Mouse (Mus musculus) monocyte, adult 5-6 weeks (primary cell): ENCODE measurements at regions not wholly inside any gene's neighbourhood (a gene's known extent, or its start where the extent isn't known, plus 50 kb on each side); places are given as distances from the start of the nearest gene placed in this dataset.
"Not testable (repeated sequence)": the region's sequence is repeated elsewhere in the genome, so short reads cannot be mapped to it uniquely, and the experiment has no call there.

Source experiments
- ATAC-seq: fragments of 153-309, 156-312 bp; replicated peaks from 2 replicates; pipeline ENCODE4 v1.8.0; 2017; ENCODE audit warnings: mild to moderate bottlenecking; ENCODE audit not compliant: low TSS enrichment, insufficient number of reproducible peaks, severe bottlenecking, poor library complexity, low FRiP score

- no peak for ATAC-seq
Measured at GRCm38 (mm10) chr7:83433959-83434715, 150.6 kb upstream of the Tmc3 start.

GRCm38 (mm10) chr7:83438538-83439393 is 146.0 kb upstream of the Tmc3 start:
- ATAC-seq: no peak

- ATAC-seq: no peak
Measured at GRCm38 (mm10) chr7:83443596-83444278, 141.0 kb upstream of the Tmc3 start.

- ATAC-seq: no peak
Measured at GRCm38 (mm10) chr7:83444279-83444615, 140.5 kb upstream of the Tmc3 start.

- ATAC-seq: no peak
Measured at GRCm38 (mm10) chr7:83445181-83445926, 139.4 kb upstream of the Tmc3 start.

- no peak for ATAC-seq
Measured at GRCm38 (mm10) chr7:83450346-83450745, 134.4 kb upstream of the Tmc3 start.

- no peak for ATAC-seq
Measured at GRCm38 (mm10) chr7:83452309-83452708, 132.4 kb upstream of the Tmc3 start.

GRCm38 (mm10) chr7:83459520-83459919 is 125.2 kb upstream of the Tmc3 start:
- ATAC-seq: no peak

GRCm38 (mm10) chr7:83467006-83467405 is 117.7 kb upstream of the Tmc3 start:
- ATAC-seq: no peak

GRCm38 (mm10) chr7:83469856-83470255 is 114.9 kb upstream of the Tmc3 start:
- not testable (repeated sequence) for ATAC-seq

GRCm38 (mm10) chr7:83471111-83471510 is 113.6 kb upstream of the Tmc3 start:
- no peak for ATAC-seq

- no peak for ATAC-seq
Measured at GRCm38 (mm10) chr7:83474471-83474870, 110.3 kb upstream of the Tmc3 start.

GRCm38 (mm10) chr7:83474986-83475385 is 109.7 kb upstream of the Tmc3 start:
- no peak for ATAC-seq

- ATAC-seq: no peak
Measured at GRCm38 (mm10) chr7:83475438-83476160, 109.1 kb upstream of the Tmc3 start.

GRCm38 (mm10) chr7:83476161-83476495 is 108.6 kb upstream of the Tmc3 start:
- no peak for ATAC-seq

GRCm38 (mm10) chr7:83476861-83477260 is 107.9 kb upstream of the Tmc3 start:
- ATAC-seq: no peak

- ATAC-seq: no peak
Measured at GRCm38 (mm10) chr7:83477661-83478121, 107.0 kb upstream of the Tmc3 start.

GRCm38 (mm10) chr7:83481655-83482054 is 103.1 kb upstream of the Tmc3 start:
- no peak for ATAC-seq
